Mouse (Mus musculus) MEL (cell line): ENCODE data around the gene 4930523C07Rik. TPM values are rescaled to one million over a fixed set of nuclear protein-coding genes. Genes with fewer than 3 reads are reported as not detected.

Experiments used
- DNase-seq: peaks from one replicate; pipeline ENCODE4 v3.0.0; 2011; ENCODE audit warnings: low read depth, low spot score
- H3K27ac ChIP-seq: 2 replicates; pipeline ENCODE4 v1.5.1; 2012; ENCODE audit warnings: low read depth, mild to moderate bottlenecking, control low read depth, low read length, moderate library complexity; ENCODE audit not compliant: control insufficient read depth
- H3K27me3 ChIP-seq, 2 experiments: fragments of 150-350 bp in 1 of 2; sonication (generic) in 1 of 2; 2 replicates each; pipeline ENCODE4 v1.6.1; 2012; ENCODE audit warnings: low read length in 2 of 2, mild to moderate bottlenecking in 2 of 2, improper control_type of control experiment in 1 of 2, moderate library complexity in 1 of 2; ENCODE audit not compliant: insufficient read depth in 2 of 2, control insufficient read depth in 1 of 2
- H3K36me3 ChIP-seq, 2 experiments: 2 replicates each; pipeline ENCODE4 v1.6.1; 2012 to 2014; ENCODE audit warnings: low read length in 2 of 2, improper control_type of control experiment in 1 of 2, inconsistent platforms in 1 of 2, mild to moderate bottlenecking in 1 of 2; ENCODE audit not compliant: insufficient read depth in 2 of 2, control insufficient read depth in 1 of 2
- H3K4me1 ChIP-seq, 2 experiments: fragments of 150-350 bp in 1 of 2; sonication (generic) in 1 of 2; 2 replicates each; pipeline ENCODE4 v1.6.1; 2012; ENCODE audit warnings: low read length in 2 of 2, improper control_type of control experiment in 1 of 2, mild to moderate bottlenecking in 1 of 2; ENCODE audit not compliant: insufficient read depth in 2 of 2, control insufficient read depth in 1 of 2
- H3K4me3 ChIP-seq, 2 experiments: fragments of 150-350 bp in 1 of 2; sonication (generic) in 1 of 2; 2 replicates each; pipeline ENCODE4 v1.5.1; 2012; ENCODE audit warnings: low read depth in 2 of 2, low read length in 2 of 2, mild to moderate bottlenecking in 2 of 2, moderate library complexity in 2 of 2, control low read depth in 1 of 2, improper control_type of control experiment in 1 of 2; ENCODE audit not compliant: control insufficient read depth in 1 of 2, insufficient read depth in 1 of 2
- H3K79me2 ChIP-seq: 2 replicates; pipeline ENCODE4 v1.6.1; 2012; ENCODE audit warnings: mild to moderate bottlenecking, low read length, moderate library complexity; ENCODE audit not compliant: control insufficient read depth, poor library complexity, insufficient read depth
- H3K9ac ChIP-seq: 2 replicates; pipeline ENCODE4 v1.6.1; 2012; ENCODE audit warnings: low read depth, mild to moderate bottlenecking, control low read depth, low read length, moderate library complexity; ENCODE audit not compliant: control insufficient read depth, poor library complexity, severe bottlenecking
- H3K9me3 ChIP-seq: fragments of 150-350 bp; sonication (generic); replicated peaks from 2 replicates; pipeline ENCODE4 v1.6.1; 2012; ENCODE audit warnings: mild to moderate bottlenecking, low read length, improper control_type of control experiment, moderate library complexity; ENCODE audit not compliant: insufficient read depth
- CHD2 ChIP-seq: IDR thresholded peaks from 2 replicates; pipeline ENCODE4 v1.6.1; 2011; ENCODE audit warnings: low read length, improper control_type of control experiment
- ELF1 ChIP-seq: IDR thresholded peaks from 2 replicates; pipeline ENCODE4 v1.6.1; 2014; ENCODE audit warnings: low read depth, mild to moderate bottlenecking, inconsistent platforms, low read length, improper control_type of control experiment, moderate library complexity
- ETS1 ChIP-seq: IDR thresholded peaks from 2 replicates; pipeline ENCODE4 v1.6.1; 2012; ENCODE audit warnings: low read depth, mild to moderate bottlenecking, inconsistent platforms, low read length, improper control_type of control experiment, moderate library complexity
- GABPA ChIP-seq: IDR thresholded peaks from 2 replicates; pipeline ENCODE4 v1.6.1; 2012; ENCODE audit warnings: low read depth, mild to moderate bottlenecking, inconsistent platforms, low read length, improper control_type of control experiment, moderate library complexity
- GATA1 ChIP-seq: IDR thresholded peaks from 2 replicates; pipeline ENCODE4 v1.6.1; 2011; ENCODE audit warnings: low read depth, low read length, improper control_type of control experiment
- HCFC1 ChIP-seq: IDR thresholded peaks from 2 replicates; pipeline ENCODE4 v1.6.1; 2012; ENCODE audit warnings: low read depth, mild to moderate bottlenecking, inconsistent platforms, low read length, improper control_type of control experiment, moderate library complexity
- JUND ChIP-seq: IDR thresholded peaks from 2 replicates; pipeline ENCODE4 v1.6.1; 2011; ENCODE audit warnings: low read depth, mild to moderate bottlenecking, improper control_type of control experiment, low read length
- KAT2A ChIP-seq: conservative IDR thresholded peaks from 2 replicates; pipeline ENCODE4 v1.6.1; 2012; ENCODE audit warnings: low read depth, low read length, improper control_type of control experiment, inconsistent platforms
- MAZ ChIP-seq: IDR thresholded peaks from 2 replicates; pipeline ENCODE4 v1.6.1; 2012; ENCODE audit warnings: low read depth, mild to moderate bottlenecking, inconsistent platforms, low read length, improper control_type of control experiment
- MXI1 ChIP-seq: IDR thresholded peaks from 2 replicates; pipeline ENCODE4 v1.6.1; 2011; ENCODE audit warnings: mild to moderate bottlenecking, low read depth, low read length, improper control_type of control experiment
- NELFE ChIP-seq: IDR thresholded peaks from 2 replicates; pipeline ENCODE4 v1.6.1; 2011; ENCODE audit warnings: low read depth, low read length, improper control_type of control experiment
- NRF1 ChIP-seq: IDR thresholded peaks from 2 replicates; pipeline ENCODE4 v1.6.1; 2014; ENCODE audit warnings: low read depth, mild to moderate bottlenecking, inconsistent platforms, low read length, improper control_type of control experiment, moderate library complexity; ENCODE audit not compliant: poor library complexity, insufficient read depth, severe bottlenecking
- POLR2A ChIP-seq, 2 experiments: IDR thresholded peaks; 2 replicates each; pipeline ENCODE4 v1.6.1; 2011 to 2012; ENCODE audit warnings: low read length in 2 of 2, mild to moderate bottlenecking in 2 of 2, control low read depth in 1 of 2, improper control_type of control experiment in 1 of 2, low read depth in 1 of 2, moderate library complexity in 1 of 2; ENCODE audit not compliant: control insufficient read depth in 1 of 2, insufficient read depth in 1 of 2, poor library complexity in 1 of 2
- POLR2AphosphoS2 ChIP-seq: IDR thresholded peaks from 2 replicates; pipeline ENCODE4 v1.6.1; 2011; ENCODE audit warnings: low read length, improper control_type of control experiment
- RAD21 ChIP-seq: IDR thresholded peaks from 2 replicates; pipeline ENCODE4 v1.6.1; 2011; ENCODE audit warnings: mild to moderate bottlenecking, low read depth, low read length, improper control_type of control experiment
- RCOR1 ChIP-seq: IDR thresholded peaks from 2 replicates; pipeline ENCODE4 v1.6.1; 2012; ENCODE audit warnings: low read depth, mild to moderate bottlenecking, inconsistent platforms, low read length, improper control_type of control experiment
- SMC3 ChIP-seq: IDR thresholded peaks from 2 replicates; pipeline ENCODE4 v1.6.1; 2011; ENCODE audit warnings: low read depth, low read length, improper control_type of control experiment
- TBP ChIP-seq: IDR thresholded peaks from 2 replicates; pipeline ENCODE4 v1.8.0; 2011; ENCODE audit warnings: low read depth, low read length, improper control_type of control experiment
- TCF12 ChIP-seq: IDR thresholded peaks from 2 replicates; pipeline ENCODE4 v1.6.1; 2014; ENCODE audit warnings: low read depth, mild to moderate bottlenecking, inconsistent platforms, low read length, improper control_type of control experiment, moderate library complexity
- UBTF ChIP-seq: IDR thresholded peaks from 2 replicates; pipeline ENCODE4 v1.6.1; 2012; ENCODE audit warnings: low read depth, mild to moderate bottlenecking, inconsistent platforms, low read length, improper control_type of control experiment, moderate library complexity, borderline replicate concordance; ENCODE audit not compliant: insufficient read depth
- USF2 ChIP-seq, 2 experiments: IDR thresholded peaks; 2 replicates each; pipeline ENCODE4 v1.6.1; 2011 to 2012; ENCODE audit warnings: improper control_type of control experiment in 2 of 2, low read length in 2 of 2, borderline replicate concordance in 1 of 2, inconsistent platforms in 1 of 2, low read depth in 1 of 2, mild to moderate bottlenecking in 1 of 2; ENCODE audit not compliant: insufficient read depth in 1 of 2
- ZC3H11A ChIP-seq: IDR thresholded peaks from 2 replicates; pipeline ENCODE4 v1.6.1; 2012; ENCODE audit warnings: low read depth, mild to moderate bottlenecking, inconsistent platforms, low read length, improper control_type of control experiment
- ZMIZ1 ChIP-seq: IDR thresholded peaks from 2 replicates; pipeline ENCODE4 v1.6.1; 2012; ENCODE audit warnings: low read depth, mild to moderate bottlenecking, inconsistent platforms, low read length, improper control_type of control experiment, moderate library complexity
- ZNF384 ChIP-seq: IDR thresholded peaks from 2 replicates; pipeline ENCODE4 v1.6.1; 2012; ENCODE audit warnings: low read depth, mild to moderate bottlenecking, inconsistent platforms, low read length, improper control_type of control experiment
- polyA plus RNA-seq, 2 experiments: library from polyadenylated mRNA; stranded (reverse) in 1 of 2; unstranded in 1 of 2; fragments of >175 nt in 1 of 2; fragments of >200 nt in 1 of 2; gene quantifications; 2 replicates each; pipeline versions ENCODE4 v1.2.1 to v1.2.4; 2012; ENCODE audit warnings: low replicate concordance in 2 of 2, low read depth in 1 of 2; ENCODE audit not compliant: insufficient read length in 2 of 2, insufficient read depth in 1 of 2, missing spikeins in 1 of 2
- total RNA-seq: library from RNA; depleted of rRNA; stranded (reverse); fragments of 300-350 nt; gene quantifications from 2 replicates; pipeline ENCODE4 v1.2.3, GENCODE M21; 2012

Gene 4930523C07Rik
- total and polyA plus RNA-seq, 3 experiments: not detected

DNA sequence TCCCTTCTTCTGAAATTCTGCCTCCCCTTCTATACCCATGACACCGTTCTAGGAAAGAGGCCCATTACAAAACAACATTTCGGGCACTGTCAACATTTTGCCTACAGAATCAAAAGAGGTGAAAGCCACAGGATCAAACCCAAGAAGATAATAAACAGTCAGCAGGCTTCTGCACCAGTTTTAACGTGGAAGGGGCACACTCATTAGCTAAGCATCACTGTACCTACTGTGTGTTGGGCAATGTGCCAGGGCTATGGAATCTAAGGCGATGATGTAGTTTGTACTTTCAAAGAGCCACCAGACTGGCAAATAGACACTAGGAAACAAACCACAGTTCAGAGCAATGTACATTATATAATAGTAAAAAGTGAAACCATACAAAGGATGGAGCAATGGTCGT is 1.8 kb downstream of the 4930523C07Rik start:
- Histone ChIP-seq H3K27me3 (no peaks in the 10 kb centered on the region), H3K27ac (no peak overlapping the region), H3K9ac (no peak overlapping the region), H3K4me3 (no peak overlapping the region), H3K9me3 (no peaks in the 10 kb centered on the region), H3K4me1 (no peaks in the 10 kb centered on the region), H3K79me2 (no peaks in the 10 kb centered on the region), H3K36me3 (no peaks in the 10 kb centered on the region)
- TF ChIP-seq KAT2A (no peak), TBP (no peak), CHD2 (no peak), NELFE (no peak), RAD21 (no peak), UBTF (no peak), USF2 (IDR thresholded peaks at IDR 0.05; ENCODE audit: borderline replicate concordance in 1 of 2, insufficient read depth in 1 of 2, low read depth in 1 of 2, low read length in 2 of 2) (no peak), NRF1 (no peak), RCOR1 (no peak), MAZ (no peak), ZMIZ1 (no peak), ELF1 (no peak), HCFC1 (no peak), TCF12 (no peak), ZNF384 (no peak)
- no peak for DNase-seq

DNA sequence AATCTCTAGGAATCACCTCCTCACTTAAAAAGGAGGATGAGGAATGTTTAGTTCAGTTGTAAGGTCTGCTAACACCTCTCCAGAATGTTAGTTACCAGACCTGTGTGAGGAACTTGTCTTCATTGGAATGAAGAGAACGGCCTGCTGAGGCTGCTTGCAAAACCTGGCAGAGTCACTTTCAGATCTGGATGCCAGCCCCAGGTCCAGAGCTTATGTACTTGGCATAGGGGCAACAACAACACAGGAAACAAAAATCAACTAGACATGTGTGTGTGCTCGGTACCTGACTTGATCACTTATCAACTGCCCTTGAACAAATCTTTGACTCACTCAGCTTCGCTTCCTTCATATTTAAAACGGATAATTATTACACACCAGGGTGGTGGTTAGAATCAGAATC is 2.6 kb downstream of the 4930523C07Rik start:
- no peaks in the 10 kb centered on the region for H3K27me3 ChIP-seq
- no peaks in the 10 kb centered on the region for H3K4me1 ChIP-seq
- H3K4me3 ChIP-seq: no peak overlapping the region
- no peak overlapping the region for H3K9ac ChIP-seq
- no peak for TF ChIP-seq TBP
- no peak for TF ChIP-seq SMC3
- H3K36me3 ChIP-seq: no peaks in the 10 kb centered on the region
- H3K9me3 ChIP-seq: no peaks in the 10 kb centered on the region
- no peak overlapping the region for H3K27ac ChIP-seq
- H3K79me2 ChIP-seq: no peaks in the 10 kb centered on the region
- DNase-seq: no peak

DNA sequence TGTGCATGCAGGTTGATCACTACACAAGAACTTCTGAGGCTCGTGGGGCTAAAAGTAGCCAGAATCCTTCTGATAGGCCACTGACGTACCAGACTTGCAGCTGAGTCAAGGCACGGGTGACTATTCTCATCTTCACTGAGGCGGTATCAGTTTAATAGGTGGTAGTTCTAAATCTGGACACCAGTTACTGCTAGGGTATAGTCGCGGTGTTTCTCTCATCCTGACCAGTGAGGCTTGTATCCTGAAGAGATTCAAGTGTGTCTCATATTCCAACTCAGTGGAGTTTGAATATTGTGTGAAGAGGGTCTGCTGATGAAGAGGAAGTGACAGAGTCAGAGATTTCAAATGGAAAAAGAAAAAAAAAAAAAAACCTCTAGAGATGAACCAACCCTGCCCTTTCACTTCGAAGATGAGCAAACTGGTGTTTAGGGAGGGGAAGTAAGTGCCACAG is 3.3 kb downstream of the 4930523C07Rik start:
- H3K27ac ChIP-seq: no peak overlapping the region
- no peak overlapping the region for H3K4me3 ChIP-seq
- no peak overlapping the region for H3K9ac ChIP-seq
- H3K79me2 ChIP-seq: no peaks in the 10 kb centered on the region
- DNase-seq: no peak
- no peaks in the 10 kb centered on the region for H3K9me3 ChIP-seq
- no peaks in the 10 kb centered on the region for H3K27me3 ChIP-seq
- no peaks in the 10 kb centered on the region for H3K4me1 ChIP-seq
- H3K36me3 ChIP-seq: no peaks in the 10 kb centered on the region
- TF ChIP-seq TCF12: no peak
- no peak for TF ChIP-seq ELF1
- TF ChIP-seq GABPA: no peak
- no peak for TF ChIP-seq MXI1
- no peak for TF ChIP-seq CHD2
- no peak for TF ChIP-seq ETS1
- TF ChIP-seq KAT2A: no peak
- TF ChIP-seq JUND: no peak
- no peak for TF ChIP-seq POLR2AphosphoS2
- TF ChIP-seq POLR2A (IDR thresholded peaks at IDR 0.05; ENCODE audit: control insufficient read depth in 1 of 2, insufficient read depth in 1 of 2, low read depth in 1 of 2, low read length in 2 of 2, poor library complexity in 1 of 2): no peak
- TF ChIP-seq RAD21: no peak
- no peak for TF ChIP-seq SMC3
- TF ChIP-seq NRF1: no peak
- no peak for TF ChIP-seq RCOR1
- no peak for TF ChIP-seq GATA1
- TF ChIP-seq NELFE: no peak
- no peak for TF ChIP-seq ZC3H11A
- no peak for TF ChIP-seq HCFC1
